Mouse (Mus musculus) thymus, postnatal 36 days (tissue): Measurements from ENCODE around the gene Hhex.

ENCODE experiments used
- DNase-seq, 2 experiments: peaks; one replicate each; pipeline ENCODE4 v3.0.0; 2022; ENCODE audit warnings: mixed read lengths in 2 of 2

Gene Hhex

GRCm38 (mm10) chr19:37455528-37455927 is 20.9 kb downstream of the Hhex start:
- no peak for DNase-seq

- no peak for DNase-seq
These were observed 21.4 kb downstream of the Hhex start for GRCm38 (mm10) chr19:37455961-37456360.

GRCm38 (mm10) chr19:37458013-37458412 is 23.4 kb downstream of the Hhex start:
- no peak for DNase-seq

- DNase-seq: no peak
These were observed 31.8 kb downstream of the Hhex start for GRCm38 (mm10) chr19:37466403-37466802.

GRCm38 (mm10) chr19:37466978-37467377 is 32.4 kb downstream of the Hhex start:
- no peak for DNase-seq

- DNase-seq: no peak
These were observed 34.4 kb downstream of the Hhex start for GRCm38 (mm10) chr19:37468841-37469566.

- no peak for DNase-seq
These were observed 37.1 kb downstream of the Hhex start for GRCm38 (mm10) chr19:37471680-37472079.

GRCm38 (mm10) chr19:37472589-37472988 is 38.0 kb downstream of the Hhex start:
- no peak for DNase-seq

GRCm38 (mm10) chr19:37481704-37482103 is 47.1 kb downstream of the Hhex start:
- DNase-seq: no peak

- no peak for DNase-seq
These were observed 48.1 kb downstream of the Hhex start for GRCm38 (mm10) chr19:37482556-37483187.

GRCm38 (mm10) chr19:37484787-37485186 is 50.2 kb downstream of the Hhex start:
- DNase-seq: no peak

- no peak for DNase-seq
These were observed 52.2 kb downstream of the Hhex start for GRCm38 (mm10) chr19:37486801-37487200.

GRCm38 (mm10) chr19:37487811-37488475 is 53.3 kb downstream of the Hhex start:
- no peak for DNase-seq

GRCm38 (mm10) chr19:37488608-37489262 is 54.1 kb downstream of the Hhex start:
- DNase-seq: no peak
